Mouse (Mus musculus): ENCODE measurements around the gene Agap2.

GRCm38 (mm10) chr10:127075651-127076050 lies 567 bp downstream of the Agap2 start:
- TF ChIP-seq CTCF (IDR thresholded peaks at IDR 0.05; ENCODE audit: low read depth, low read length), result no peak
- TF ChIP-seq POLR2A (IDR thresholded peaks at IDR 0.05; ENCODE audit: extremely low read depth, insufficient read depth, low read length), result no peak
